Mouse (Mus musculus) neutrophil, adult 65 days (primary cell): Measurements from ENCODE around the gene Limk1. TPM values are rescaled to one million over a fixed set of nuclear protein-coding genes. Genes with fewer than 3 reads are reported as not detected.

Experiments used
- total RNA-seq: library from RNA; stranded (reverse); gene quantifications from 2 replicates; pipeline ENCODE4 v1.2.4, GENCODE M21; 2023

Gene Limk1
- 6.8 and 8.5 TPM in 2 replicates for total RNA-seq

GRCm38 (mm10) chr5:134688086-134688717, at the start of gene Limk1:
Limk1 (minus strand) TSS chr5:134688598.

GRCm38 (mm10) chr5:134639269-134639682, 49.1 kb downstream of the Limk1 start, which contains the start of gene Eif4h:
Eif4h (minus strand) TSS chr5:134639490.

GRCm38 (mm10) chr5:134614802-134615201, 73.6 kb downstream of the Limk1 start, which contains the start of gene Lat2:
Lat2 (minus strand) TSS chr5:134615025.

Other genes with a start within 250 kb of the Limk1 start
- gene Gtf2ird1, start 231.9 kb downstream of the Limk1 start, total RNA-seq, result 12.9 and 14.2 TPM in 2 replicates
- gene Clip2, start 136.2 kb downstream of the Limk1 start, total RNA-seq, result 11.1 and 13.2 TPM in 2 replicates
- not detected in 2 replicates for gene Syna, start 128.4 kb downstream of the Limk1 start, total RNA-seq
- 78.7 and 93.9 TPM in 2 replicates for gene Rfc2, start 107.2 kb downstream of the Limk1 start, total RNA-seq
- gene Lat2, start 73.6 kb downstream of the Limk1 start, total RNA-seq, result 35.3 and 50.4 TPM in 2 replicates
- gene Eif4h, start 49.1 kb downstream of the Limk1 start, total RNA-seq, result 209 and 274 TPM in 2 replicates
- not detected in 2 replicates for gene Eln, start 58.7 kb upstream of the Limk1 start, total RNA-seq
- not detected in 2 replicates for gene Tmem270, start 218.1 kb upstream of the Limk1 start, total RNA-seq
- gene Cldn13, start 226.9 kb upstream of the Limk1 start, total RNA-seq, result 0.60 and 1.4 TPM in 2 replicates
- gene Mettl27, start 243.8 kb upstream of the Limk1 start, total RNA-seq, result 1.6 and 1.8 TPM in 2 replicates